Mouse (Mus musculus) liver, embryonic 12.5 days (tissue): ENCODE results near the gene Dcaf12. TPM values are rescaled to one million over a fixed set of nuclear protein-coding genes. Genes with fewer than 3 reads are reported as not detected.

ENCODE experiments used
- ATAC-seq: fragments of 200-750 bp; cut with Nextera tagmentation; 2 replicates; pipeline ENCODE4 v1.8.0; 2017; ENCODE audit warnings: moderate number of reproducible peaks, mild to moderate bottlenecking, moderate library complexity
- H3K27ac ChIP-seq: fragments of 300-500 bp; sonication (generic); 2 replicates; pipeline ENCODE4 v1.5.1; 2016; ENCODE audit warnings: mild to moderate bottlenecking
- H3K27me3 ChIP-seq: fragments of 300-500 bp; sonication (generic); replicated peaks from 2 replicates; pipeline ENCODE4 v1.6.1; 2016; ENCODE audit warnings: mild to moderate bottlenecking, moderate library complexity
- H3K36me3 ChIP-seq: fragments of 300-500 bp; sonication (generic); 2 replicates; pipeline ENCODE4 v1.6.1; 2016; ENCODE audit warnings: mild to moderate bottlenecking, moderate library complexity
- H3K4me1 ChIP-seq: fragments of 300-500 bp; sonication (generic); 2 replicates; pipeline ENCODE4 v1.6.1; 2016
- H3K4me2 ChIP-seq: fragments of 300-500 bp; sonication (generic); 2 replicates; pipeline ENCODE4 v1.6.1; 2016; ENCODE audit warnings: mild to moderate bottlenecking, moderate library complexity
- H3K4me3 ChIP-seq: fragments of 300-500 bp; sonication (generic); 2 replicates; pipeline ENCODE4 v1.5.1; 2016; ENCODE audit warnings: mild to moderate bottlenecking, moderate library complexity
- H3K9ac ChIP-seq: fragments of 300-500 bp; sonication (generic); 2 replicates; pipeline ENCODE4 v1.6.1; 2016; ENCODE audit warnings: mild to moderate bottlenecking, moderate library complexity
- H3K9me3 ChIP-seq: fragments of 300-500 bp; sonication (generic); replicated peaks from 2 replicates; pipeline ENCODE4 v1.6.1; 2016; ENCODE audit warnings: mild to moderate bottlenecking, moderate library complexity
- WGBS: fragments of 180-500 bp; shearing (Covaris S2); methylation state at CpG from one replicate; pipeline ENCODE4 v1.1.7; 2016; ENCODE audit not compliant: insufficient replicate concordance; 5-methylcytosine and 5-hydroxymethylcytosine counted together
- polyA plus RNA-seq: library from polyadenylated mRNA; unstranded; fragments of >200 nt; fragmentation: Nextera tagmentation; extraction: Ambion mirVana; gene quantifications from 2 replicates; pipeline ENCODE4 v1.2.1, GENCODE M21; 2016

Dcaf12 gene
- polyA plus RNA-seq, 1 experiment from 2014 or later, result 61.4 TPM

GRCm38 (mm10) chr4:41307406-41307805, 7.3 kb downstream of the Dcaf12 start:
- H3K4me1 ChIP-seq, result peaks cover 59% of the 10 kb centered on the region
- no peak overlapping the region for H3K4me2 ChIP-seq
- H3K27ac ChIP-seq, result no peak overlapping the region
- peaks cover 98% of the 10 kb centered on the region for H3K36me3 ChIP-seq
- 71% methylated on average over 6 of the region's 6 CpGs for WGBS
- H3K4me3 ChIP-seq, result no peak overlapping the region
- no peak for ATAC-seq
- H3K27me3 ChIP-seq, result no peaks in the 10 kb centered on the region
- 0 out of 2 replicates have a peak overlapping the region, but pooled peaks have one; percentile 3 for H3K9ac ChIP-seq
- no peaks in the 10 kb centered on the region for H3K9me3 ChIP-seq

GRCm38 (mm10) chr4:41304302-41304701, 10.4 kb downstream of the Dcaf12 start:
- ATAC-seq, result no peak
- Histone ChIP-seq H3K4me3 (no peak overlapping the region), H3K4me2 (0 out of 2 replicates have a peak overlapping the region, but pooled peaks have one; percentile 16), H3K9ac (no peak overlapping the region), H3K27ac (peak overlapping the region; percentile 39; the same call in 1 of the 2 replicates), H3K36me3 (peaks cover 98% of the 10 kb centered on the region), H3K27me3 (no peaks in the 10 kb centered on the region), H3K9me3 (no peaks in the 10 kb centered on the region), H3K4me1 (peaks cover 44% of the 10 kb centered on the region)
- WGBS, result 30% methylated on average over 3 of the region's 3 CpGs

GRCm38 (mm10) chr4:41303671-41304070, 11.0 kb downstream of the Dcaf12 start:
- no peak overlapping the region for H3K4me2 ChIP-seq
- no peaks in the 10 kb centered on the region for H3K9me3 ChIP-seq
- H3K9ac ChIP-seq, result no peak overlapping the region
- peaks cover 44% of the 10 kb centered on the region for H3K4me1 ChIP-seq
- no peaks in the 10 kb centered on the region for H3K27me3 ChIP-seq
- ATAC-seq, result peak; percentile 48; the same call in 1 of the 2 replicates
- no peak overlapping the region for H3K4me3 ChIP-seq
- WGBS, result 86% methylated on average over 7 of the region's 7 CpGs
- no peak overlapping the region; the same call in 1 of the 2 replicates for H3K27ac ChIP-seq
- H3K36me3 ChIP-seq, result peaks cover 98% of the 10 kb centered on the region

GRCm38 (mm10) chr4:41298976-41299375, 15.7 kb downstream of the Dcaf12 start:
- no peak for ATAC-seq
- WGBS, result 85% methylated on average over 5 of the region's 5 CpGs

GRCm38 (mm10) chr4:41295960-41296359, 18.7 kb downstream of the Dcaf12 start:
- H3K36me3 ChIP-seq, result peaks cover 100% of the 10 kb centered on the region
- 91% methylated on average over 7 of the region's 7 CpGs for WGBS
- H3K27ac ChIP-seq, result no peak overlapping the region
- no peaks in the 10 kb centered on the region for H3K4me1 ChIP-seq
- H3K9ac ChIP-seq, result no peak overlapping the region
- no peak overlapping the region for H3K4me3 ChIP-seq
- no peaks in the 10 kb centered on the region for H3K9me3 ChIP-seq
- H3K4me2 ChIP-seq, result no peak overlapping the region
- no peak for ATAC-seq
- H3K27me3 ChIP-seq, result no peaks in the 10 kb centered on the region

More at GRCm38 (mm10) chr4:41298976-41299375, 15.7 kb downstream of the Dcaf12 start:
- peaks cover 99% of the 10 kb centered on the region for H3K36me3 ChIP-seq
- H3K27me3 ChIP-seq, result no peaks in the 10 kb centered on the region
- peaks cover 5% of the 10 kb centered on the region for H3K4me1 ChIP-seq
- H3K4me2 ChIP-seq, result no peak overlapping the region
- no peak overlapping the region for H3K9ac ChIP-seq
- H3K27ac ChIP-seq, result no peak overlapping the region
- H3K9me3 ChIP-seq, result no peaks in the 10 kb centered on the region
- no peak overlapping the region for H3K4me3 ChIP-seq

- Histone ChIP-seq H3K27me3 (no peaks in the 10 kb centered on the region), H3K4me3 (no peak overlapping the region), H3K9ac (no peak overlapping the region), H3K9me3 (no peaks in the 10 kb centered on the region), H3K36me3 (peaks cover 100% of the 10 kb centered on the region), H3K4me1 (no peaks in the 10 kb centered on the region), H3K27ac (no peak overlapping the region), H3K4me2 (no peak overlapping the region)
- 92% methylated on average over 11 of the region's 11 CpGs for WGBS
- no peak for ATAC-seq
These were observed 19.2 kb downstream of the Dcaf12 start for GRCm38 (mm10) chr4:41295507-41295906.

- Histone ChIP-seq H3K27ac (no peak overlapping the region), H3K4me3 (no peak overlapping the region), H3K36me3 (peaks cover 94% of the 10 kb centered on the region), H3K9ac (no peak overlapping the region), H3K9me3 (no peaks in the 10 kb centered on the region), H3K27me3 (no peaks in the 10 kb centered on the region), H3K4me1 (no peaks in the 10 kb centered on the region), H3K4me2 (no peak overlapping the region)
- 86% methylated on average over 4 of the region's 4 CpGs for WGBS
- no peak for ATAC-seq
These were observed 20.8 kb downstream of the Dcaf12 start for GRCm38 (mm10) chr4:41293907-41294306.

- H3K36me3 ChIP-seq, result peaks cover 53% of the 10 kb centered on the region
- H3K27me3 ChIP-seq, result no peaks in the 10 kb centered on the region
- no peak overlapping the region for H3K9ac ChIP-seq
- H3K4me2 ChIP-seq, result no peak overlapping the region
- WGBS, result 88% methylated on average over 7 of the region's 7 CpGs
- no peaks in the 10 kb centered on the region for H3K9me3 ChIP-seq
- 0 out of 2 replicates have a peak, but pooled peaks cover 7% of the 10 kb centered on the region for H3K4me1 ChIP-seq
- no peak overlapping the region for H3K4me3 ChIP-seq
- H3K27ac ChIP-seq, result no peak overlapping the region
- no peak for ATAC-seq
These were observed 24.9 kb downstream of the Dcaf12 start for GRCm38 (mm10) chr4:41289802-41290201.

- Histone ChIP-seq H3K4me3 (no peak overlapping the region), H3K4me2 (no peak overlapping the region), H3K27me3 (no peaks in the 10 kb centered on the region), H3K36me3 (peaks cover 19% of the 10 kb centered on the region), H3K9me3 (no peaks in the 10 kb centered on the region), H3K4me1 (0 out of 2 replicates have a peak, but pooled peaks cover 7% of the 10 kb centered on the region), H3K9ac (no peak overlapping the region), H3K27ac (no peak overlapping the region)
- WGBS, result 19% methylated on average over 3 of the region's 3 CpGs
- ATAC-seq, result 0 out of 2 replicates have a peak, but pooled peaks have one; percentile 40
These were observed 28.3 kb downstream of the Dcaf12 start for GRCm38 (mm10) chr4:41286420-41286819.

- Histone ChIP-seq H3K9ac (no peak overlapping the region), H3K4me1 (0 out of 2 replicates have a peak, but pooled peaks cover 7% of the 10 kb centered on the region), H3K27ac (no peak overlapping the region), H3K27me3 (no peaks in the 10 kb centered on the region), H3K9me3 (no peaks in the 10 kb centered on the region), H3K36me3 (no peaks in the 10 kb centered on the region), H3K4me3 (no peak overlapping the region), H3K4me2 (no peak overlapping the region)
- ATAC-seq, result no peak
- 69% methylated on average over 2 of the region's 2 CpGs for WGBS
These were observed 30.6 kb downstream of the Dcaf12 start for GRCm38 (mm10) chr4:41284087-41284486.

- Histone ChIP-seq H3K4me3 (peak overlapping the region; percentile 92), H3K4me2 (peak overlapping the region; percentile 88), H3K27me3 (no peaks in the 10 kb centered on the region), H3K9ac (peak overlapping the region; percentile 92), H3K36me3 (peaks cover 11% of the 10 kb centered on the region), H3K9me3 (no peaks in the 10 kb centered on the region), H3K27ac (peak overlapping the region; percentile 93), H3K4me1 (peaks cover 42% of the 10 kb centered on the region)
- WGBS, result 68% methylated on average over 5 of the region's 5 CpGs
- no peak for ATAC-seq
These were observed 38.8 kb downstream of the Dcaf12 start for GRCm38 (mm10) chr4:41275927-41276326.

- Histone ChIP-seq H3K27me3 (no peaks in the 10 kb centered on the region), H3K4me1 (peaks cover 49% of the 10 kb centered on the region), H3K9ac (peak within 1 kb of the TSS; percentile 92), H3K27ac (peak within 1 kb of the TSS; percentile 93), H3K4me2 (peak within 1 kb of the TSS; percentile 88), H3K36me3 (peaks cover 18% of the 10 kb centered on the region), H3K4me3 (peak within 1 kb of the TSS; percentile 92), H3K9me3 (no peaks in the 10 kb centered on the region)
- peak; percentile 93 for ATAC-seq
- under 1% methylated on average over 60 of the region's 60 CpGs for WGBS
These were observed 39.5 kb downstream of the Dcaf12 start, which contains the start of gene Ubap2 for GRCm38 (mm10) chr4:41274980-41275850. Ubap2 (minus strand) TSS chr4:41275144.
